Mouse (Mus musculus) stomach, embryonic 16.5 days (tissue): ENCODE results near the gene Kmt2b. TPM values are rescaled to one million over a fixed set of nuclear protein-coding genes. Genes with fewer than 3 reads are reported as not detected.

Experiments
- ATAC-seq: fragments of 200-750 bp; cut with Nextera tagmentation; 2 replicates; pipeline ENCODE4 v1.8.0; 2017; ENCODE audit warnings: moderate number of reproducible peaks, moderate TSS enrichment; ENCODE audit not compliant: insufficient read depth, low FRiP score
- H3K27ac ChIP-seq: fragments of 300-500 bp; sonication (generic); 2 replicates; pipeline ENCODE4 v1.5.1; 2014; ENCODE audit warnings: low read length
- H3K27me3 ChIP-seq: fragments of 300-500 bp; sonication (generic); 2 replicates; pipeline ENCODE4 v1.6.1; 2014; ENCODE audit warnings: low read length, control low read depth, mixed read lengths; ENCODE audit not compliant: control insufficient read depth, insufficient read depth
- H3K36me3 ChIP-seq: fragments of 300-500 bp; sonication (generic); 2 replicates; pipeline ENCODE4 v1.6.1; 2014; ENCODE audit warnings: low read length; ENCODE audit not compliant: control insufficient read depth, insufficient read depth
- H3K4me1 ChIP-seq: fragments of 300-500 bp; sonication (generic); 2 replicates; pipeline ENCODE4 v1.6.1; 2014; ENCODE audit warnings: low read length, control low read depth, mixed read lengths; ENCODE audit not compliant: control insufficient read depth, insufficient read depth
- H3K4me2 ChIP-seq: fragments of 300-500 bp; sonication (generic); 2 replicates; pipeline ENCODE4 v1.6.1; 2014; ENCODE audit warnings: low read depth, low read length, mixed read lengths
- H3K4me3 ChIP-seq: fragments of 300-500 bp; sonication (generic); replicated peaks from 2 replicates; pipeline ENCODE4 v1.5.1; 2014; ENCODE audit warnings: mild to moderate bottlenecking, low read length
- H3K9ac ChIP-seq: fragments of 300-500 bp; sonication (generic); 2 replicates; pipeline ENCODE4 v1.6.1; 2014; ENCODE audit warnings: low read length
- H3K9me3 ChIP-seq: fragments of 300-500 bp; sonication (generic); replicated peaks from 2 replicates; pipeline ENCODE4 v1.6.1; 2016; ENCODE audit warnings: low read length, control low read depth; ENCODE audit not compliant: control insufficient read depth
- WGBS: fragments of 180-500 bp; shearing (Covaris S2); extraction: QIAGEN DNeasy Blood & Tissue Kit; methylation state at CpG from one replicate; pipeline ENCODE4 v1.1.7; 2014; 5-methylcytosine and 5-hydroxymethylcytosine counted together
- polyA plus RNA-seq: library from polyadenylated mRNA; unstranded; fragments of >200 nt; fragmentation: Nextera tagmentation; extraction: Ambion mirVana; gene quantifications from 2 replicates; pipeline ENCODE4 v1.2.1, GENCODE M21; 2015

Gene Kmt2b
- polyA plus RNA-seq, 1 experiment from 2014 or later = 7.9 TPM

DNA sequence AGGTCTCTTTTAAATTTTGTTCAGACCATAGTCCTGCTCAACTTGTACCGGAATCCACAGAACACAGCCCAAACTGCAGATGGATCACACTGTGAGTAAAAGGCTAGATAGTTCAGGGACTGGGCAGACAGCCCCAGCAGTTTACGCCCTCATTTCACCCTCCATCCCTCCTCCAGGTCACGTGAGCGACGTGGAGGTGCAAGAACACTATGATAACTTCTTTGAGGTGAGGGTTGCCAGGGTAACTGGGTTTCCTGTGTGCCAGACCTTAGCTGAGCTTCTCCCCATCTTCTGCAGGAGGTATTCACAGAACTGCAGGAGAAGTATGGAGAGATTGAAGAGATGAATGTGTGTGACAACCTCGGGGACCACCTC is 24.6 kb downstream of the Kmt2b start:
- peak overlapping the region; percentile 70 for H3K4me3 ChIP-seq
- 14% methylated on average over 6 of the region's 6 CpGs for WGBS
- peak overlapping the region; percentile 57 for H3K4me2 ChIP-seq
- no peaks in the 10 kb centered on the region for H3K9me3 ChIP-seq
- H3K4me1 ChIP-seq = peaks cover 7% of the 10 kb centered on the region
- H3K9ac ChIP-seq = peak overlapping the region; percentile 82
- H3K27me3 ChIP-seq = no peaks in the 10 kb centered on the region
- peaks cover 15% of the 10 kb centered on the region; the same call in 1 of the 2 replicates for H3K36me3 ChIP-seq
- no peak for ATAC-seq
- H3K27ac ChIP-seq = peak overlapping the region; percentile 97

DNA sequence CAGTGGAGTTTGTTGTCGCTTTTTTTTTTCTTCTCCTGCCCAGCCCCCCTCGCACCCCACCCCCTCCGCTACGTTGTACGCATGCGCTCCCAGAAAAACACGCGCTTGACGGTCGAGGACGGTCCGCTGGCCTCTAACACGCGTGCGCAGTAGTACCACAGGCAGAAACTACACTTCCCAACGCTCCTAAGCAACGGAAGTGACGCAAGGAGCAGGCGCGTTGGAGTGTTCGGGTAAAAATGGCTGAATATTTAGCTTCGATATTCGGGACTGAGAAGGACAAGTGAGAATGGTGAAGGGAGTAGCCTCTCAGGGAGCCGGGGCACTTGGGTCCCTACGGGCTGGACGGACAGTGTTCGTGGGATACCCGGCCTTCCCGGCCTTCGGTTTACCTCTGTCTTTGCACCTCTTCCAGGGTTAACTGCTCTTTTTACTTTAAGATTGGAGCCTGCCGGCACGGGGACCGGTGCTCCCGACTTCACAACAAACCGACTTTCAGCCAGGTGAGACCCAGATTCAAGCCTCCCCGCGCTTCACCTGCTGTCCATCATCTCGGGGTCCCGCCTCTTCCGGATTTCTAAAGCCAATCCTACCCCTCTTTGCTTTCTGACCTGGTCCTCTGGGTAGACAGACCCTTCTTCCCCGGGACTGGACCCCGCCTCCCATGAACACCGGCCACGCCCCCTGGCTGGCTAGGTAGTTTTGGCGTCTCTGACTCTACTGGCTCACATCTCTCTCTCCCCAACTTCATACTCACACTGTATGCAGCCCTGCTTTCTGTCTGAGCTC is 25.2 kb downstream of the Kmt2b start, which contains the start of the genes U2af1l4, Gm49396 and Psenen:
U2af1l4 (plus strand) TSS at position 185 of the 789 bp plus-strand sequence.
Gm49396 (plus strand) TSS at position 228 of the 789 bp plus-strand sequence.
Psenen (minus strand) TSS at position 511 of the 789 bp plus-strand sequence.
- Histone ChIP-seq H3K27me3 (no peaks in the 10 kb centered on the region), H3K36me3 (peaks cover 12% of the 10 kb centered on the region; the same call in 1 of the 2 replicates), H3K9me3 (no peaks in the 10 kb centered on the region), H3K4me3 (peak within 1 kb of the TSS; percentile 70), H3K4me1 (peaks cover 13% of the 10 kb centered on the region), H3K4me2 (peak within 1 kb of the TSS; percentile 68), H3K9ac (peak within 1 kb of the TSS; percentile 82), H3K27ac (peak within 1 kb of the TSS; percentile 97)
- under 1% methylated on average over 45 of the region's 45 CpGs for WGBS
- peak; percentile 88 for ATAC-seq

DNA sequence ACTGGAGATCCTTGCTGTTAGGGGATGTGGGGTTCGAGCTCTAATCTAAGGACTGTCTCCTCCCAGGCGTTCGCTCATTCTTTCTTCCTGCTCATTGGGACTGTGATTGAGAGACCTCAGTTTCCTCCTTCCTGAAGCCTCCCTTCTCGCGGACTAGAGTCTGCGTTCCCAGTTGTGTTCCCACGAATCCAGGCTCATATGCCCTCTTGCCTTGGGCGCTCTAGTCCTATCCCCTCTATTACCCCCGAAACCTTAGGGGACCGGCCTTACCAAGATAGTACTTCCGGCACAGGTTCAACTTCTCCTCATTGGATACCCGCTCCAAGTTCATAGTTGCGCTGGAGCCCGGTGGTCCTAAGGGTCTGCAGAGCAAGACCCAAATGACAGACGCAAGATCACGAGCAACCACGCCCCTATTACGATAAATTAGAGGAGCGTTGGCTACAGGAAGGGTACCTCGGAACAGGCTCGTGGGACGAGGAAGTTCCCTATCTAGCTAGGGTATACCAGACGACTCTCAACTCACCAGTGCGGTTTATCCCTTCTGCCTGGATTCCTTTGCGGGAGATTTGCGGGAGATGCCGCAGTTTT is 25.9 kb downstream of the Kmt2b start:
- Histone ChIP-seq H3K4me1 (peaks cover 17% of the 10 kb centered on the region), H3K4me3 (peak overlapping the region; percentile 70), H3K27ac (peak overlapping the region; percentile 97), H3K27me3 (no peaks in the 10 kb centered on the region), H3K9ac (peak overlapping the region; percentile 78), H3K4me2 (peak overlapping the region; percentile 68), H3K36me3 (peaks cover 9% of the 10 kb centered on the region; the same call in 1 of the 2 replicates), H3K9me3 (no peaks in the 10 kb centered on the region)
- WGBS = under 1% methylated on average over 27 of the region's 27 CpGs
- ATAC-seq = no peak

DNA sequence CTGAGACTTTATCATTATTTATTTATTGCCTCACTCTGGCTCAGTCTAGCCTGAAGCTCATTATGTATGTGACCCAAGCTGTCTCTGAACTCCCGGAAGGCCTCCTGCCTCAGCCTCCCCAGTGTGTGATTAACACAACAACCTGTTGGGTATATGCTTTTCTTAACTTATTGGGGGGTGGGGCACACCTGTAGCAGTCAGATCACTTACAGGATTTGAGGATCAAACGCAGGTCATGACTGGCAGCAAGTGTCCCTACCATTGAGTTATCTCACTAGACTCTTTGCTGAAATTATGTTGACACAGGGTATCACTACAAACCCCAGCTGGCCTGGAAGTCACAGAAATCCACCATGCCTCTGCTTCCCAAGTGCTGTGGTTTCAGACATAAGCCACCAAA is 28.2 kb downstream of the Kmt2b start:
- H3K4me3 ChIP-seq = no peak overlapping the region
- no peak overlapping the region; the same call in 1 of the 2 replicates for H3K27ac ChIP-seq
- no peak overlapping the region for H3K9ac ChIP-seq
- ATAC-seq = no peak
- H3K4me2 ChIP-seq = peak overlapping the region; percentile 97; the same call in 1 of the 2 replicates
- no peaks in the 10 kb centered on the region for H3K27me3 ChIP-seq
- peaks cover 8% of the 10 kb centered on the region; the same call in 1 of the 2 replicates for H3K36me3 ChIP-seq
- peaks cover 17% of the 10 kb centered on the region for H3K4me1 ChIP-seq
- H3K9me3 ChIP-seq = no peaks in the 10 kb centered on the region
- WGBS = 67% methylated on average over 2 of the region's 2 CpGs

DNA sequence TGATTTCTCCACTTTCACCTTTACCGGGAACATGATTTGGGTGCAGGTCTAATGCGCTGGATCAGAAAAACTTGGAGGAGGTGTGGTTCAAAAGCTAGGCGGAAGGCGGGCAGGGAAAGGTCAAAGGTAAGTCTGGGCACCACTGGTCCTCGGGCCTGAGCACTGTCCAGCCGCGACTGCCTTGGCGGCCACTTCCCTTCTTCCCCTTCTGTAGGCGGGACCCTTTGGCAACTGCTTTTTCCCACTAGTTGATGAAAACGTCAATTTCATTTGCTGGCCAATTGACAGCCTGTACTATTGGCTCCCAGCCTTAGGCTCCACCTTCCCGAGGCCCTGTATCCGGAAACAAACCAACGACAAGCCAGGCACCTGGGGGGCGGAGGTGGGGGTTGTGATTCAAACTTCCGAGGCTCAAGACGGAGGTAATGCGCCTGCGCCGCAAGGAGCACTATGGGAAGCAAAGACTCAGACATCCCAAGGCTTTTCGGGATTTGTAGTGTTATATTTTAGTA is 29.0 kb downstream of the Kmt2b start, which contains the start of gene Lin37:
Lin37 (minus strand) TSS at position 396 of the 512 bp plus-strand sequence.
- Histone ChIP-seq H3K36me3 (peaks cover 8% of the 10 kb centered on the region; the same call in 1 of the 2 replicates), H3K4me3 (peak within 1 kb of the TSS; percentile 60), H3K27ac (peak within 1 kb of the TSS; percentile 79), H3K4me1 (peaks cover 17% of the 10 kb centered on the region), H3K27me3 (no peaks in the 10 kb centered on the region), H3K9ac (peak within 1 kb of the TSS; percentile 74), H3K4me2 (peak within 1 kb of the TSS; percentile 97), H3K9me3 (no peaks in the 10 kb centered on the region)
- ATAC-seq = peak; percentile 88
- under 1% methylated on average over 20 of the region's 20 CpGs for WGBS

DNA sequence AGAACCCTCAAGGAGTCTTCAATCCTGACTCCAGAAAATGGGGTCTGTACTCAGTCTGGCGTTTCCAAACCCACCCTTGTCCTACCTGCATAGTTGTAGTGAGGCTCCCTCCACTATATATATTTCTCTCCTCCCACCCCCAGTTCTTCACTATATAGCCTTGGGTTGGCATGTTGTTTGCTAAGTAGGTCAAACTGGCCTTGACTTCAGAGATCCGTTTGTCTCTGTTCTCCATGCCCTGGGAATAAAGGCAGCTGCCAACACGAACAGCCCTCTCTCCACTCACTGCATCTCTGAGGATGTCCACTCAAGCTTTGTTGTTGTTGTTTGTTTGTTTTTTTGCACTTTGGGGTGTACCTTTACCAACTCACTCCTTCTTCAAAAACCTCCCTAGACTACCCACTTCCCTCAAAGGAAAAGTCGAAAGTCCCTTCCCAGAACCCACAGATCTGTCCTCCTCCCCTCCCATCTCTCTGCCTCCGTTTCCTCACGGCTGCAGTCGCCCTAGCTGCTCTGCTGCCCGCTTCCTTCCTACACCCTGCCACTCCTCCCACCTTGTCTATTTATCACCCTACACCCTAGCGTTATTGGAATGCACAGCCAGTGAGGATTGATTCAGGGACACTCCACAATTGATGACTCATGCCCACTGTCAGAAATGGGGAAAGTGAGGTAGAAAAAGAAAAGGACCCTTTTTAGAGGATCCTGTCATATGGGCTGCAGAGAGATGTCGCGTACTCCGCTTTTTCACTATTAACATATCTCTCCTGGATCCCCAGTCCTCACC is 29.7 kb downstream of the Kmt2b start:
- Histone ChIP-seq H3K27ac (peak overlapping the region; percentile 79), H3K4me3 (peak overlapping the region; percentile 60), H3K4me2 (peak overlapping the region; percentile 97), H3K27me3 (no peaks in the 10 kb centered on the region), H3K9me3 (no peaks in the 10 kb centered on the region), H3K36me3 (peaks cover 8% of the 10 kb centered on the region; the same call in 1 of the 2 replicates), H3K9ac (peak overlapping the region; percentile 74), H3K4me1 (peaks cover 15% of the 10 kb centered on the region)
- WGBS = 9% methylated on average over 12 of the region's 12 CpGs
- no peak for ATAC-seq

DNA sequence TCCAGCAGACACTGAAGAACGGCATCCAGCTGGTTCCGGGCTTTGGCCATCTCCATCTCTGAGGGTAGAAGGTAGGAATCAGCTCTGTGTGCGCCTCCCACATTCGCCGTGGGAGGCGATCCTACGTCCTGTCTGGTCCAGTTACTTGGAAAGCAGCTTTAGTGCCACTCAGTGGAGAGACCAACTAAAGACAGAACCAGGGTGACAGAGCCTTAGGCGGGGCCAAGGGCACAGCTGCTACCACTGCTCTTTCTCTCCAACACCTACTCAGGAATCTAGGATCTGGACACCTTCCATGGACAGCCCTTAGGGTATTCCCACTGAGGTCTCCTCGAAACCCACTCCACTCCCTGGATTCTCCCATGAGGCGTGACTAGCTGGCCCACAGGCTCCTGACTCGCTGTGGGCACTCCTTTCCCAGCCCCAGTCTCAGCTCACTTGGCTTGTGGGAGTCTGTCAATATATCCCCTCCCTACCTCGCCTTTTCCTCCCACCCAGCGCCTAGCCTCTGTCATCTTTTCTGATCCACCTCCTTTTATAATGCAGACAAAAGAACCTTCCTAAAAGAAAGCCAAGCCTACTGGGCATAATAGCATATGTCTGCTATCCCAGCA is 30.5 kb downstream of the Kmt2b start:
- peak overlapping the region; percentile 60 for H3K4me3 ChIP-seq
- H3K27ac ChIP-seq = peak overlapping the region; percentile 60
- no peaks in the 10 kb centered on the region for H3K9me3 ChIP-seq
- peak overlapping the region; percentile 97 for H3K4me2 ChIP-seq
- WGBS = 83% methylated on average over 13 of the region's 13 CpGs
- H3K36me3 ChIP-seq = peaks cover 8% of the 10 kb centered on the region; the same call in 1 of the 2 replicates
- H3K4me1 ChIP-seq = peaks cover 23% of the 10 kb centered on the region
- H3K27me3 ChIP-seq = no peaks in the 10 kb centered on the region
- peak overlapping the region; percentile 74 for H3K9ac ChIP-seq
- no peak for ATAC-seq

DNA sequence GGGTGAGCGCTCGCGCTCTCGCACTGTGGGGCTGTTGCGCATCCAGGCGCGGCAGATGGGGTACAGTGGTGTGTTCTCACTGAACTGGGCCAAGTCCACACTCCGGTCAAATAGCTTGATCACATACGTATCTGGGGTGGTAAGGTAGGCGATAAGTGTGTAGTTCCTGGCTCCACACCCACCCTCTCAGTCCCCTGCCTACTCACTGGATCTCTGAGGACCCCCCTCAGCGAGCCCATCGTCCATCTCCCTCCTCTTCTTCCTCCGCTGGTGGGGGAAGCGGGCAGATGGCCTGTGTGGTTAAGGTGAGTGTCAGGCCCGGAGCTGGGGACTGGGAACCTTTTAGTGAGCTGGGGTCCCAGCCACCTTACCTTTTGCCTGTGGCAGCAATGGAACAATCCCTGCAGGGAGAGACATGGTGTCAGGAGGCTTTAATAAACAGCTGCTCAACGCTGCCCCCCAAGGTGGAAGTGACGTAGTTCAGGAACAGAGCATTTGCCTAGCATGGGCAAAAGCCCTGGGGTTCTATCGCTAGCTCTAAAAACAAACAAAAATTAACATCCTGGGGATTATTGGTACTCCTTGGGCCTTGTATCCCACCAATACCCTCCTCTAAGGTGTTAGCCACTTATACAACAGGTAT is 31.5 kb downstream of the Kmt2b start:
- Histone ChIP-seq H3K4me1 (peaks cover 24% of the 10 kb centered on the region), H3K27ac (no peak overlapping the region), H3K4me2 (0 out of 2 replicates have a peak overlapping the region, but pooled peaks have one; percentile 97), H3K9me3 (no peaks in the 10 kb centered on the region), H3K9ac (no peak overlapping the region), H3K4me3 (no peak overlapping the region), H3K27me3 (no peaks in the 10 kb centered on the region), H3K36me3 (peaks cover 8% of the 10 kb centered on the region; the same call in 1 of the 2 replicates)
- ATAC-seq = no peak
- 93% methylated on average over 18 of the region's 18 CpGs for WGBS
